Mouse (Mus musculus) ES-Bruce4 (cell line): ENCODE measurements at regions not wholly inside any gene's neighbourhood (a gene's known extent, or its start where the extent isn't known, plus 50 kb on each side); places are given as distances from the start of the nearest gene placed in this dataset.

Source experiments
- CTCF ChIP-seq: IDR thresholded peaks from one replicate; pipeline ENCODE4 v1.8.1; 2011; ENCODE audit warnings: low read depth, low read length
- POLR2A ChIP-seq: IDR thresholded peaks from one replicate; pipeline ENCODE4 v1.8.1; 2011; ENCODE audit warnings: low read length; ENCODE audit not compliant: insufficient read depth

DNA sequence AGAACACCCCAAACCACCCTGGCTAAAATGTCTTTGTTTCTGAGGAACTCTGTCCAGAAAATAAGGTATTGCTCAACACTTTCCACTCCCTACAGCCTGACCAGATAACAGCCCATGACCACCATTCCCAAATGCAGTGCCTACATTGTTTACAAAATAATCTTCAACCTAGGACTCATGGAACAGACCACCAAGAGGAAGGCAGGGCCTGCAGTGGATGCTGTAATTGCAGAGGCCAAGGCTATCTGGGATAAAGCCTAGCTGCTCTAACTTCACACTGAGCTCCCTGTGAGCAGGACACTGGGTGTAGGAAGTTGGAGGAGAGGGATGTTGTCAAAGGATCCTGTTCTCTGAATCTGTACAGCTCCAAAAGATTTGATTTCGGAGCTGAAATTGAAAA is 126.7 kb upstream of the Zfp648 start:
- TF ChIP-seq CTCF (no peak), POLR2A (no peak)
